Mouse (Mus musculus) megakaryocyte progenitor cell, adult 5-6 weeks (primary cell): ENCODE data around the gene Abcd1. TPM values are rescaled to one million over a fixed set of nuclear protein-coding genes. Genes with fewer than 3 reads are reported as not detected.
"Not testable (repeated sequence)": the region's sequence is repeated elsewhere in the genome, so short reads cannot be mapped to it uniquely, and the experiment has no call there.

Source experiments
- ATAC-seq: replicated peaks from 2 replicates; pipeline ENCODE4 v1.8.0; 2016; ENCODE audit warnings: mild to moderate bottlenecking, moderate TSS enrichment, inconsistent platforms; ENCODE audit not compliant: poor library complexity
- total RNA-seq, 2 experiments: library from RNA; stranded (forward) in 1 of 2; stranded (reverse) in 1 of 2; fragments of 157-497, 149-512 nt in 1 of 2; fragments of 200-1000 nt in 1 of 2; gene quantifications; 2 replicates each; pipeline versions ENCODE4 v1.2.3 to v1.2.4; 2015 to 2017

Abcd1 gene
- total RNA-seq, 2 experiments from 2014 or later: 19.4 to 34.7 TPM

- no peak for ATAC-seq
Observed at GRCm38 (mm10) chrX:73739151-73739550, 22.8 kb downstream of the Abcd1 start.

- not testable (repeated sequence) for ATAC-seq
Observed at GRCm38 (mm10) chrX:73739841-73740240, 23.4 kb downstream of the Abcd1 start.

- ATAC-seq: no peak
Observed at GRCm38 (mm10) chrX:73744774-73745481, 28.5 kb downstream of the Abcd1 start.

- no peak; the same call in 1 of the 2 replicates for ATAC-seq
Observed at GRCm38 (mm10) chrX:73748977-73749376, 32.6 kb downstream of the Abcd1 start.

- no peak for ATAC-seq
Observed at GRCm38 (mm10) chrX:73756334-73757140, 40.1 kb downstream of the Abcd1 start, which contains the start of gene Plxnb3. Gene Plxnb3, plus strand, starts transcription at chrX:73757090.

GRCm38 (mm10) chrX:73758611-73759290 lies 42.4 kb downstream of the Abcd1 start:
- 0 out of 2 replicates have a peak, but pooled peaks have one; percentile 14 for ATAC-seq

GRCm38 (mm10) chrX:73765311-73765710 lies 48.9 kb downstream of the Abcd1 start:
- peak; percentile 83 for ATAC-seq

DNA sequence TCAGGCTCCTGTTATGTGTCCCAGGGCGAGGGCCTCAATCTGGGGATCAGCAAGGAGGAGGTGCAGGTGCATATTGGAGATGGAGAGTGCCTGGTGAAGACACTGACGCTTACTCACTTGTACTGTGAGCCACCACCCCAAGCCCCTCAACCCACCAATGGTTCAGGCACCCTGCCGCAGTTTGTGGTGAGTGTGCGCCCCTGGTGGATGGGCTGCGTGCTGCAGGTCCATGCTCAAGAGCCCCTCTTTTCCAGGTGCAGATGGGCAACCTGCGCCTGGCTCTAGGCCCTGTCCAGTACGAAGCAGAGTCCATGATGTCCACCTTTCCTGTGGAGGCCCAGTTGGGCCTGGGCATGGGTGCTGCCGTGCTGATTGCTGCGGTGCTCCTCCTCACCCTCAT lies 50.9 kb downstream of the Abcd1 start:
- peak; percentile 58; the same call in 1 of the 2 replicates for ATAC-seq

- peak; percentile 30 for ATAC-seq
Observed at GRCm38 (mm10) chrX:73774168-73774760, 57.9 kb downstream of the Abcd1 start, which contains the start of gene Srpk3. Gene Srpk3, plus strand, starts transcription at chrX:73774405.

- no peak for ATAC-seq
Observed at GRCm38 (mm10) chrX:73774802-73775483, 58.5 kb downstream of the Abcd1 start.

GRCm38 (mm10) chrX:73782227-73782626 lies 65.8 kb downstream of the Abcd1 start:
- ATAC-seq: no peak

DNA sequence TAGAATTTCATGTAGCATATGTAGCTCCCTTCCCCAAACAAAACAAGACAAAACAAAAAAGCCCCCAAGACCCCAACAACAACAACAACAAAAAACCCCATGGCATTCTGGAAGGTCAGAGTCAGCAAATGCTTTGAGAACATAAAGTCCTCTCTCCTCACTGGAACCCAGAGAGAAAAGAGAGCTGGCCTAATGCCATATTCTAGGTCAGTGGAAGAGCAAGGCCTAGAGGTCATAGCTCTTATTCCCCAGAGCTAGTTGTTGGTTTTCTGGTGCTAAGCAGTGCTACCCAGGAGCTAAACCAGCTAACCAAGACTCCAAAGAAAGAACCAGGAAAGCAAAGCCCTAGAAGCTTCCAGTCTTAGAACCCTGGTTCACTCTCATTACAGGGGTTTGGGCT lies 69.3 kb downstream of the Abcd1 start:
- ATAC-seq: no peak

- ATAC-seq: peak; percentile 91
Observed at GRCm38 (mm10) chrX:73786364-73787224, 70.2 kb downstream of the Abcd1 start, which contains the start of the genes Idh3g and Ssr4. Gene Idh3g, minus strand, starts transcription at chrX:73786897. Gene Ssr4, plus strand, starts transcription at chrX:73787028.

DNA sequence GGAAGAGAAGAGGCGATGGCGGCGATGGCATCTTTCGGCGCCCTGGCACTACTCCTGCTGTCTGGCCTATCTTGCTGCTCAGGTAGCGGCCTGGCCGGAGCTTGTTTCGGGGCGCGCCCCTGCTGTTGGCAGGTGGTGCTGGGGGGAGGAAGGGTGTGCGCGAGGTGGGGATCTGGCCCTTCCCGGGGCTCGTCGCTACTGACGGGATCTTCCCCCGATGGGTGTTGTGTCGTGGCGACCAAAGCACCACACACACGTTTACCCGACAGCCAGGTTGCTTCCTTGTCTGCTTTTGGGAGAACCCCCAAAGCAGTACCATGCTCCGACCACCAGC lies 70.8 kb downstream of the Abcd1 start:
- no peak for ATAC-seq

Other genes with a start within 250 kb of the Abcd1 start
- gene Bgn, start 233.0 kb upstream of the Abcd1 start, total RNA-seq (2015): 1.3 and 1.4 TPM in 2 replicates
- 0.30 TPM in 1 of 2 replicates, not detected in the other for gene Bgn, start 233.0 kb upstream of the Abcd1 start, total RNA-seq (2017)
- gene Atp2b3, start 213.5 kb upstream of the Abcd1 start, total RNA-seq (2015): not detected in 2 replicates
- not detected in 2 replicates for gene Atp2b3, start 213.5 kb upstream of the Abcd1 start, total RNA-seq (2017)
- gene Dusp9, start 77.2 kb upstream of the Abcd1 start, total RNA-seq (2015): 0.22 and 0.67 TPM in 2 replicates
- gene Dusp9, start 77.2 kb upstream of the Abcd1 start, total RNA-seq (2017): 0.44 and 0.67 TPM in 2 replicates
- gene Pnck, start 56.5 kb upstream of the Abcd1 start, total RNA-seq (2015): 0.71 and 1.2 TPM in 2 replicates
- gene Pnck, start 56.5 kb upstream of the Abcd1 start, total RNA-seq (2017): 0.21 TPM in 1 of 2 replicates, not detected in the other
- gene Slc6a8, start 43.4 kb upstream of the Abcd1 start, total RNA-seq (2015): 0.07 and 0.61 TPM in 2 replicates
- gene Slc6a8, start 43.4 kb upstream of the Abcd1 start, total RNA-seq (2017): 0.04 TPM in 1 of 2 replicates, not detected in the other
- gene Bcap31, start 422 bp upstream of the Abcd1 start, total RNA-seq (2015): 265 and 285 TPM in 2 replicates
- 218 and 226 TPM in 2 replicates for gene Bcap31, start 422 bp upstream of the Abcd1 start, total RNA-seq (2017)
- not detected in 2 replicates for gene Plxnb3, start 40.5 kb downstream of the Abcd1 start, total RNA-seq (2015)
- 0.50 TPM in 1 of 2 replicates, not detected in the other for gene Plxnb3, start 40.5 kb downstream of the Abcd1 start, total RNA-seq (2017)
- not detected in 2 replicates for gene Srpk3, start 57.8 kb downstream of the Abcd1 start, total RNA-seq (2015)
- gene Srpk3, start 57.8 kb downstream of the Abcd1 start, total RNA-seq (2017): 0.20 TPM in 1 of 2 replicates, not detected in the other
- 376 and 396 TPM in 2 replicates for gene Idh3g, start 70.3 kb downstream of the Abcd1 start, total RNA-seq (2015)
- 231 and 238 TPM in 2 replicates for gene Idh3g, start 70.3 kb downstream of the Abcd1 start, total RNA-seq (2017)
- 537 and 612 TPM in 2 replicates for gene Ssr4, start 70.4 kb downstream of the Abcd1 start, total RNA-seq (2015)
- gene Ssr4, start 70.4 kb downstream of the Abcd1 start, total RNA-seq (2017): 295 and 337 TPM in 2 replicates
- 0.32 and 0.51 TPM in 2 replicates for gene Pdzd4, start 108.4 kb downstream of the Abcd1 start, total RNA-seq (2015)
- 1.2 and 2.1 TPM in 2 replicates for gene Pdzd4, start 108.4 kb downstream of the Abcd1 start, total RNA-seq (2017)
- not detected in 2 replicates for gene Avpr2, start 175.5 kb downstream of the Abcd1 start, total RNA-seq (2015)
- 0.12 and 0.30 TPM in 2 replicates for gene Avpr2, start 175.5 kb downstream of the Abcd1 start, total RNA-seq (2017)
- gene L1cam, start 179.5 kb downstream of the Abcd1 start, total RNA-seq (2015): 1.3 and 1.5 TPM in 2 replicates
- gene L1cam, start 179.5 kb downstream of the Abcd1 start, total RNA-seq (2017): 0.17 and 0.46 TPM in 2 replicates
- 21.8 and 25.2 TPM in 2 replicates for gene Arhgap4, start 205.3 kb downstream of the Abcd1 start, total RNA-seq (2015)
- gene Arhgap4, start 205.3 kb downstream of the Abcd1 start, total RNA-seq (2017): 39.2 and 40.1 TPM in 2 replicates
- gene Naa10, start 205.3 kb downstream of the Abcd1 start, total RNA-seq (2015): 115 and 125 TPM in 2 replicates
- gene Naa10, start 205.3 kb downstream of the Abcd1 start, total RNA-seq (2017): 169 and 186 TPM in 2 replicates
- gene Renbp, start 214.3 kb downstream of the Abcd1 start, total RNA-seq (2015): 7.5 and 7.6 TPM in 2 replicates
- 17.6 and 33.4 TPM in 2 replicates for gene Renbp, start 214.3 kb downstream of the Abcd1 start, total RNA-seq (2017)
- 125 and 129 TPM in 2 replicates for gene Hcfc1, start 249.8 kb downstream of the Abcd1 start, total RNA-seq (2015)
- 52.3 and 61.8 TPM in 2 replicates for gene Hcfc1, start 249.8 kb downstream of the Abcd1 start, total RNA-seq (2017)